Mouse (Mus musculus) erythroblast, adult 5-6 weeks (primary cell): ENCODE results near the gene Nr5a1. TPM values are rescaled to one million over a fixed set of nuclear protein-coding genes. Genes with fewer than 3 reads are reported as not detected.

Source experiments
- ATAC-seq: replicated peaks from 2 replicates; pipeline ENCODE4 v1.8.0; 2016; ENCODE audit warnings: moderate number of reproducible peaks, mild to moderate bottlenecking, moderate TSS enrichment, inconsistent platforms; ENCODE audit not compliant: poor library complexity, low FRiP score, severe bottlenecking
- total RNA-seq, 2 experiments: library from RNA; stranded (forward) in 1 of 2; stranded (reverse) in 1 of 2; fragments of 150-400 nt in 1 of 2; fragments of 200-764, 138-1000 nt in 1 of 2; gene quantifications; 2 replicates each; pipeline versions ENCODE4 v1.2.3 to v1.2.4; 2015 to 2017; ENCODE audit warnings: low replicate concordance in 2 of 2

Gene Nr5a1
- total RNA-seq (2015; ENCODE audit: low replicate concordance), result not detected in 2 replicates
- not detected in 2 replicates for total RNA-seq (2017; ENCODE audit: low replicate concordance)

GRCm38 (mm10) chr2:38714324-38714723 lies at the start of gene Nr5a1:
TSS of gene Nr5a1 (minus strand) at chr2:38714542.
- no peak for ATAC-seq

- ATAC-seq, result no peak
Observed at GRCm38 (mm10) chr2:38739847-38740246, 25.5 kb upstream of the Nr5a1 start.

- ATAC-seq, result peak; percentile 61; the same call in 1 of the 2 replicates
Observed at GRCm38 (mm10) chr2:38739410-38739809, 25.1 kb upstream of the Nr5a1 start.

- no peak for ATAC-seq
Observed at GRCm38 (mm10) chr2:38738601-38739301, 24.4 kb upstream of the Nr5a1 start.

GRCm38 (mm10) chr2:38735740-38736139 lies 21.4 kb upstream of the Nr5a1 start:
- no peak for ATAC-seq

- ATAC-seq, result no peak
Observed at GRCm38 (mm10) chr2:38734721-38735120, 20.4 kb upstream of the Nr5a1 start.

GRCm38 (mm10) chr2:38730331-38730827 lies 16.0 kb upstream of the Nr5a1 start:
- ATAC-seq, result no peak

- no peak for ATAC-seq
Observed at GRCm38 (mm10) chr2:38725427-38725826, 11.1 kb upstream of the Nr5a1 start.

- no peak for ATAC-seq
Observed at GRCm38 (mm10) chr2:38723378-38723777, 9.0 kb upstream of the Nr5a1 start.

GRCm38 (mm10) chr2:38722076-38722475 lies 7.7 kb upstream of the Nr5a1 start:
- no peak for ATAC-seq

GRCm38 (mm10) chr2:38720661-38721060 lies 6.3 kb upstream of the Nr5a1 start:
- no peak for ATAC-seq

GRCm38 (mm10) chr2:38719354-38719753 lies 5.0 kb upstream of the Nr5a1 start:
- ATAC-seq, result no peak

- ATAC-seq, result no peak
Observed at GRCm38 (mm10) chr2:38718676-38719075, 4.3 kb upstream of the Nr5a1 start.

- no peak for ATAC-seq
Observed at GRCm38 (mm10) chr2:38717436-38717835, 3.1 kb upstream of the Nr5a1 start.

GRCm38 (mm10) chr2:38713596-38713995 lies 746 bp downstream of the Nr5a1 start:
- ATAC-seq, result no peak

GRCm38 (mm10) chr2:38712769-38713125 lies 1.6 kb downstream of the Nr5a1 start:
- ATAC-seq, result no peak

GRCm38 (mm10) chr2:38712076-38712768 lies 2.1 kb downstream of the Nr5a1 start:
- ATAC-seq, result no peak

GRCm38 (mm10) chr2:38711421-38711861 lies 2.9 kb downstream of the Nr5a1 start:
- ATAC-seq, result no peak

- ATAC-seq, result no peak
Observed at GRCm38 (mm10) chr2:38710304-38711241, 3.8 kb downstream of the Nr5a1 start.
